Mouse (Mus musculus) adrenal gland, postnatal 36 days (tissue): Measurements from ENCODE around the gene Sost. TPM values are rescaled to one million over a fixed set of nuclear protein-coding genes. Genes with fewer than 3 reads are reported as not detected.

Experiments used
- DNase-seq, 2 experiments: peaks; one replicate each; pipeline ENCODE4 v3.0.0; 2021; ENCODE audit warnings: mixed read lengths in 1 of 2
- total RNA-seq, 2 experiments: library from RNA; stranded (reverse); gene quantifications; 2 replicates each; pipeline ENCODE4 v1.2.3; 2021

The Sost gene
- total RNA-seq, 2 experiments from 2014 or later, result not detected

GRCm38 (mm10) chr11:101983431-101983921, 16.7 kb upstream of the Sost start:
- no peak for DNase-seq

DNA sequence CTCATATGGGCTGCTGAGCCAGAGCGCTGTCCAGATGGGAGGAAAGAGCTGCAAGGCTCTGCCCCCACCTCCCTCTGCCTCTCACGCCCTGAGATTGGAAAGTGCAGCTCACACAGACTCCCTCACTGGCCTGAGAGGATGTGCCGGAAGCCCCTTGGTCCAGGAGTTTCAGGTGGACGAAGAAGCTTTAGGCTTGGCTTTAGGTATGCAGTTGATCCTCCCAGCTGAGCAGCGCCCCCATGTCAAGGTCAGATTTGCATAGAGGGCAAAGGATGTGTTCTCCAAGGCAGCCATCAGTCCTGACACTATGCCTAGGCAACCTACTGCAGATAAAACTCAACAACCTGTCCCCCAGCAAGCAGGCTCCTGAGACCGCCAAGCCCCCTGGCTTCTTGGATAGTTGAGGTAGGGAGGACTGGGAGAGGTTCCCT, 16.2 kb upstream of the Sost start:
- DNase-seq, result peak; percentile 36 to 38

GRCm38 (mm10) chr11:101981850-101982249, 15.0 kb upstream of the Sost start:
- DNase-seq, result peak; percentile 27 to 38

DNA sequence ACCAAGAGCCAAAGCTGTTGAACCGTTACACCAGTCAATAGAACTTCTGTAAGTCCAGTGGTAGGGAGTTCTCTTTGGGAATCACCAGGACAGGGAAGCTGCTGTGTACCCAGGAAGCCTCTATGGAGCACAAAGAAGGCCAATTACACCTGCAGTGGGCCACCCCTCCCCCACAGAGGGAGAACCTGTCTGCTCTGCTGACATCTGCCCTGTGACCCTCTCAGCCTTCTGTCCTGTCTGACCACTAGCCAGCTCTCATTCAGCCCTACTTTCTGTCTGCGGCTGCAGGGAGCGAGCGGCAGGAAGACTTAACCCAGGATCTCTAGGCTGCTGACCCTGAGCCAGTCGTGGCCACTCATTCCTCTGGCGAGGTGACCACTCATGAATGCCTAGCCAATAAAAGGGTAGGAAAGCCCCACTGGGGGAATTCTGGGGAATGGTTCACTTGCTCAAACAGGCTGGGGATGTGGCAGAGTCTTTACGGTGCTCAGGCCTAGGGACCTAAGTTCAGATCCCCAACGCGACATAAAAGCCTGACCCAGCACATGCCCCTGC, 13.9 kb upstream of the Sost start:
- DNase-seq, result no peak

- no peak for DNase-seq
These were observed 12.3 kb upstream of the Sost start for GRCm38 (mm10) chr11:101979140-101979539.

DNA sequence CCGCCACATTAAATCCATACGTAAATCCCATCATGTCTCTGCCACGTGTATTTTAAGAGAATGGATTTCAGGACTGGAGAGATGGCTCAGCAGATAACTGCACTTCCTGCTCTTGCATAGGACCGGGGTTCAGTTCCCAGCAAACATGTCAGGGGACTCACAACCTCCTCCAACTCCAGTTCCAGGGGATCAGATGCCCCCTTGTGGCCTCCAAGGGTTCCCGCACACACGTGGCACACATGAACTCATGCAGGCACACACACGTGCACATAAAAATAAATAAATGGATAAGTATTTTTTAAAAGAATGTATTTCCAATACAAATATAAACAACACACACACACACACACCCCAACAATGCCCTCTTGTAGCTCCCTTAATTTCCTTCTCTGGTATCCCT, 10.1 kb upstream of the Sost start:
- DNase-seq, result no peak

- DNase-seq, result peak; percentile 34 to 48
These were observed 8.1 kb upstream of the Sost start for GRCm38 (mm10) chr11:101974923-101975322.

DNA sequence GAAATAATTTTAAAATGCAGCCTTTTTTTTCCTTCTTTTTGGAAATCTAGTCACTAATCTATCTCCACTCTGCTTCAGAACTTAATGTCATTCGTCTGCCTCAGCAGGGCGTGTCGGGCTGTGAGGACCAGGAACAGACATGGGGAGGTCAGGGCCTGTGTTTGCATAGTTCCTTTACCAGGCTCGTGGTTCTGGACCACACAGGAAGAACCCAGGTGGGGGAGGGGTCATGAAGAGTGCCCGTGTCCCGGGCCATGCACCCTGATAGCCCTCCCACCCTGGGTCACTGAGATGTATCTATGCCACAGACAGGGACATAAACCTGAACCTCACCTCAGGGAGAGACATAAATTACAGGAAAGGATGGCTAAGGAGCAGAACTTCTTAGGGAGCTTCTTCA, 7.4 kb upstream of the Sost start:
- DNase-seq, result no peak

DNA sequence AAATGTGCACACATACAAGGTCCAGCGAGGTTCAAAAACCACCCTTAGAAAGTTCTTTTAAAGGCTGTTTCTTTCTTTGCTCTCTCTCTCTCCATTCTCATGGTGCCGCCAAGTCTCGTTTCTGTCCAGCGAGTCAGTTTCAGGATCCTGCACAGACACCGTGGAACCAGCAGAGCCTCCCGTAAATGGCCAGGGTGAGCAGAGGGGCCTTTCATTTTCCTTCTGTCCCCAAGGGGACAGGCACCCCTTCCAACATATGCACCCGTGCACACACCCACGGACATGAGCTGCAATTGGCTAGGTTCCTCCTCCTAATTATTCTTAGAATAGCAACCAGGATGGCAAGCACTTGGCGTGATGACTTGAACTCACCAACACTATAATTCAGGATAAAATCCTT, 6.7 kb upstream of the Sost start:
- no peak for DNase-seq

GRCm38 (mm10) chr11:101972651-101973050, 5.8 kb upstream of the Sost start:
- no peak for DNase-seq

- no peak for DNase-seq
These were observed 5.3 kb upstream of the Sost start for GRCm38 (mm10) chr11:101972097-101972496.

DNA sequence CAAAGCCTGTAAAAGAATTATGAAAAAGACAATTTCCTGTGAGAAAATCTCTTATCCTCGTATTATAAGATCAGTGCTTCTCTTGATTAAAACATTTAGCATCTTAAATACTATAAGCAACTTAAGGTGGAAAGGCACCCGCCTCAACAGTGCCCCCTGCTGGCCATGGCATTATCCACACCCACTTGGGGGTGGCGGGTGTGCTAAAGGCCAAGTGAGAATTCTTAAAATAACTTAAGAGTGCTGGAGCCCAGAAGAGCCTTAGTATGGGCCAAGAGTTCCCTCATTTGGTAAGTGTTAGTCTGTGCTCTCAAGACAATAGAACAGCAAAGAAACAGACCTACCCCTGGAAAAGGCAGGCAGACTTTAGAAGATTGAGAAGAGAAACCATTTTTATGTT, 4.6 kb upstream of the Sost start:
- peak; percentile 35 to 60 for DNase-seq

GRCm38 (mm10) chr11:101969835-101970234, 3.0 kb upstream of the Sost start:
- no peak for DNase-seq

DNA sequence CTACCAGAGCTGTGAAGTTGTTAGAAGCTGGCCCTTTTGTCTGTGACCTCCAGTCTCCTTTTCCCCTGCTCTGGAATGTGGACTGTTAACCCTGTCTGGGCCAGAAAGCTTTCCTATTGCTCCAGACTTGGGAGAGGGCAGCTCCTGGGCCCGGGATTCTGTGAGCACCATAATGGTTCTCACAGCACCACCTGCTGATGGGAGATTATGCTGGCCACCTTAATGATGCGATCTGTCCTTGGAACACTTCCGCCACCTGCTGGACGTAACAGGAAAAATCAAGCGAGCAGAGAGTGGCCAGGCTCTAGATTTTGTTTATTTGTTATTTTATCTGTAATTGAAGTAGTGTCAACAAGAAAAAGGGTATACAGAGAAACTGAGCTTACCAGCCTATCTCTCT, 2.0 kb upstream of the Sost start:
- peak; percentile 73 to 84 for DNase-seq

GRCm38 (mm10) chr11:101968311-101968710, 1.5 kb upstream of the Sost start:
- DNase-seq, result no peak

DNA sequence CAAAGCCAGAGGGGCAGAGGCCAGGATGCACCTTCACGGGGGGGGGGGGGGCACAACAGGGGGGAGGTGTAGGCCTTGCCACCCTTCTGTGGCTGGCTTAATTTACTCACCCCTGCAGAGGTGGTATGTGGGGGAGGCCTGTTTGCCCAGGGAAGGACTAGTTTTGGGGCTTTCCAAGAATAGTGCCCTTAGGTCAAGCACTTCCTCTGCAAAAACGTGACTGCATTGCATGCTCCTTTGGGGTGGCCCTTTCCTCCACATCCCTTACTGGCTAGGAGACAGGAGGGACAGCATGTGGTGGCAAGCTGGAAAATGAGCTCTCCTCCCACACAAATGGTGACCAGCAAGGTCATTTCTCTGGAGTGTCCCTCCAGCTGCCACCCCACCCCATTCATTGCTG, 1.3 kb downstream of the Sost start:
- no peak for DNase-seq

- DNase-seq, result no peak
These were observed 2.2 kb downstream of the Sost start for GRCm38 (mm10) chr11:101964647-101965046.

GRCm38 (mm10) chr11:101963473-101964291, 3.1 kb downstream of the Sost start:
- DNase-seq, result peak; percentile 46 to 63

GRCm38 (mm10) chr11:101963043-101963442, 3.8 kb downstream of the Sost start:
- no peak for DNase-seq

DNA sequence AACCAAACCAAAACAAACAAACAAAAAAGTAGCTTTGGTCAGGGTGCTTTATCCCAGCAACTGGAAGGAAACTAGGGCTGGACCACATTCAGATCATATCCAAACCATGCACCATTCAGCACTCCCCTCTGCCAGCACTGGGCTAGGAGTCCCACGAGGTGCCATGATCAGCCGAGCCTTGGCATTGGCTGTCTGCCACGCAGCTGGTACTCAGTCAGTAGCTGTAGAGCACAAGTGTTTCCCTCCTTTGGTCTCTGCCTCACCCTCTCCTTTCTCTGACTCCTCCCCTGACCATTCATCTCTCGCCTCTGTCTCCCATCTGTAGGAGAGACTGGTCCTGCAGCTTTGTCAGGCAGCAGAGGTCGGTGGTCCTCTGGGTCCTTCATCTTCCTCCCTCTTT, 9.3 kb downstream of the Sost start:
- peak; percentile 17 to 21 for DNase-seq

DNA sequence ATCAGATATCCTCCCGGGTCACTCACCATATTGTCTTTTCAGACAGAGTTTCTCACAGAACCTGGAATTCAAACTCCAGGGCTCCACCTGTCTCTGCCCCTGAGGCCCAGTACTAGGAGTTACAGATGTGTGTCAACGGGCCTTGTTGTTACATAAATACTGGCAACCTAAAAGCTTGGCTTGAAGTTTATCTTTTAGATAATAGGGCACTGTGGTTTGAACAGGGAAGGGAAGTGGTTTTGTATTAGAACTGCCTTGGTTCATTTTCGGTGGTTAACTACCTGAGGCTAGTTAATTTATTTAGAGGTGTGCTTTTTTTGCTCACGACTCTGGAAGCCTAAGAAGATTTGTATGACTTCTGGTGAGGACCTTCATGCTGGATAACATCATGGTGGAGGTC, 13.4 kb downstream of the Sost start:
- DNase-seq, result no peak

GRCm38 (mm10) chr11:101952541-101953341, 14.1 kb downstream of the Sost start:
- DNase-seq, result peak; percentile 45 to 59

DNA sequence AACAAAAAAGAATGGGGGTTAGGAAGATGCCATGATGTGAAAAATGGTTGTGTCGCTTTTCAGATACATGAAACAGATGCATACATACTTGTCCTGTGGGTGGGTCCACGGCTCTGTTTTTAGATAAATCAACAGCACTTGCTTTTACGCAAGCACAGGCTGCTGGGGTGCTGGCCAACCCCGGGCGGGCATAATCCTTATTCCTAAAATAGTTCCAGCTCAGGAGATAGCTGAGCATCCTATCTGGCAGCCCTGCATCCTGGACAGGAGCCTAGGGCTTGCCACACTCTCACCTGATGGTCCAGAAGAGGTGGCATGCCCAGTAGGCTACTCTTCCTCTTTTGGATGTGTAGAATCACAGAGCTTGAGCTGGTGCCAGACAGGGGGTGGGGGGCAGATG, 16.8 kb downstream of the Sost start:
- no peak for DNase-seq
